Mouse (Mus musculus): ENCODE measurements around the gene 4931428L18Rik. TPM values are rescaled to one million over a fixed set of nuclear protein-coding genes. Genes with fewer than 3 reads are reported as not detected.

4931428L18Rik gene
- polyA plus RNA-seq, 1 experiment from 2014 or later: not detected

GRCm38 (mm10) chr1:31058861-31059351 lies 163.6 kb downstream of the 4931428L18Rik start:
- no peaks in the 10 kb centered on the region for H3K36me3 ChIP-seq (ENCODE audit: control insufficient read depth, insufficient read depth, low read length)
- no peaks in the 10 kb centered on the region for H3K9me3 ChIP-seq (ENCODE audit: control insufficient read depth, low read length)
- no peaks in the 10 kb centered on the region for H3K27me3 ChIP-seq (replicated peaks; ENCODE audit: control insufficient read depth, insufficient read depth, low read length)
- peak; percentile 57 for DNase-seq (ENCODE audit: low spot score)
- 54% methylated on average over 2 of the region's 2 CpGs for WGBS
- H3K4me2 ChIP-seq (ENCODE audit: low read depth, low read length): no peak overlapping the region
- no peak overlapping the region for H3K4me3 ChIP-seq (ENCODE audit: low read depth, low read length)
- no peaks in the 10 kb centered on the region for H3K4me1 ChIP-seq (ENCODE audit: control insufficient read depth, insufficient read depth, low read length)
- ATAC-seq (ENCODE audit: low read depth): 0 out of 2 replicates have a peak, but pooled peaks have one; percentile 33
- no peak overlapping the region for H3K27ac ChIP-seq (replicated peaks; ENCODE audit: low read depth, low read length)
- H3K9ac ChIP-seq (ENCODE audit: low read depth, low read length): no peak overlapping the region

DNA sequence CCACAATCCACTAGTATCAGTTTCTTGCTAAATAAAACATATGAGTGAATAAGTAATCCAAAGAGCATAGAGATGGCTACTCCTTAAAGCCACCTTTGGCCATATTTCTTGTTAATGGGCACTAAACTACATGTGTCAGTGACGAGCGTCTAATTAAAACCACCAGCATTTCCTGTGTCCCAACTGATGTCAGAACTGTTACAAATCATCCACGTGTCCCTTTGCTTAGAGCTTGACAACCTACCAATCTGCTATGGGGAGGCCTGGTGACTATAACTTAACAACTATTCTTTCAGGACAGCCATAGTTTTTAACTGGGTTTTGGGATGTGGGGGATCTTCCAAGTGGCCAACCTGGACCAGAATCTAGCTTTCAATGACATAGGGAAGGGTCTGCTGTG lies 164.3 kb downstream of the 4931428L18Rik start:
- Histone ChIP-seq H3K27me3 (replicated peaks; ENCODE audit: control insufficient read depth, insufficient read depth, low read length) (no peaks in the 10 kb centered on the region), H3K9me3 (ENCODE audit: control insufficient read depth, low read length) (no peaks in the 10 kb centered on the region), H3K4me1 (ENCODE audit: control insufficient read depth, insufficient read depth, low read length) (no peaks in the 10 kb centered on the region), H3K9ac (ENCODE audit: low read depth, low read length) (no peak overlapping the region), H3K4me3 (ENCODE audit: low read depth, low read length) (no peak overlapping the region), H3K27ac (replicated peaks; ENCODE audit: low read depth, low read length) (no peak overlapping the region), H3K36me3 (ENCODE audit: control insufficient read depth, insufficient read depth, low read length) (no peaks in the 10 kb centered on the region), H3K4me2 (ENCODE audit: low read depth, low read length) (no peak overlapping the region)
- DNase-seq (ENCODE audit: low spot score) (no peak), ATAC-seq (ENCODE audit: low read depth) (no peak)
- WGBS: 69% methylated on average over 3 of the region's 3 CpGs

GRCm38 (mm10) chr1:31051370-31051921 lies 171.0 kb downstream of the 4931428L18Rik start:
- H3K9ac ChIP-seq (ENCODE audit: low read depth, low read length): no peak overlapping the region
- no peaks in the 10 kb centered on the region for H3K4me1 ChIP-seq (ENCODE audit: control insufficient read depth, insufficient read depth, low read length)
- WGBS: 81% methylated on average over 5 of the region's 5 CpGs
- no peak overlapping the region for H3K27ac ChIP-seq (replicated peaks; ENCODE audit: low read depth, low read length)
- no peaks in the 10 kb centered on the region for H3K9me3 ChIP-seq (ENCODE audit: control insufficient read depth, low read length)
- ATAC-seq (ENCODE audit: low read depth) (no peak), DNase-seq (ENCODE audit: low spot score) (no peak)
- H3K4me3 ChIP-seq (ENCODE audit: low read depth, low read length): no peak overlapping the region
- no peak overlapping the region for H3K4me2 ChIP-seq (ENCODE audit: low read depth, low read length)
- no peaks in the 10 kb centered on the region for H3K36me3 ChIP-seq (ENCODE audit: control insufficient read depth, insufficient read depth, low read length)
- H3K27me3 ChIP-seq (replicated peaks; ENCODE audit: control insufficient read depth, insufficient read depth, low read length): no peaks in the 10 kb centered on the region

DNA sequence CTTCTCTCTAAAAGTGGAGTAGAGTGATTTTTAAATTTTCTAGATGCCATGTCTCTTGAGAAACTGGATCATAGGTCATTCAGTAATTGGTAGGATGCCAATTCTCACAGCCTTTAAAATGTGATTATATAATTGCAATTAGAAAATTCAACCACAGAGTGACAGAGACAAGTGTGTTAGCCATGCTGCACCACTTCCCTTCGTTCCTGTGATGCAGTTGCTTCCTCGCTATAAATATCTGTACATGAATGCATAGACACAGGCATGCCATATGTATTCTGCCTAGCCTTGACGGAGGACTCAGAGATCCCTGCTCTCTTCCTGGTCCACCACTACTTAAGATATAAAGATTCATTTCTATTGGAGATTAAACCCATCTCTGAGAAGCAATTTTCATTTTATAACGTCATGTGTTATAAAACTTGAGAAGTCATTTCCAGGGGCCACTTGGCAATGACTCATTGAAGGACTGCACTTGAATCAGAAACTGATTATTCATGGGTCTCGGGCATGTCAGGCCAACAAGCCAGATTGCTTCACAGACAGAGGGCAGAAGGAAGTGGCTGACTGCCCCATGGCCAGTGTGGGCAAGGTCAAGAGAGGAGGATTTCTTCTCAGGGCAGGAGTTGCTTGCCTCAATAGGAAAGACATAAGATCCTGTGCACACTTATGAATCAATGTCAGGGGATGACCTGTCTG lies 172.4 kb downstream of the 4931428L18Rik start:
- Histone ChIP-seq H3K36me3 (ENCODE audit: control insufficient read depth, insufficient read depth, low read length) (no peaks in the 10 kb centered on the region), H3K4me1 (ENCODE audit: control insufficient read depth, insufficient read depth, low read length) (no peaks in the 10 kb centered on the region), H3K27ac (replicated peaks; ENCODE audit: low read depth, low read length) (no peak overlapping the region), H3K4me3 (ENCODE audit: low read depth, low read length) (no peak overlapping the region), H3K9me3 (ENCODE audit: control insufficient read depth, low read length) (no peaks in the 10 kb centered on the region), H3K4me2 (ENCODE audit: low read depth, low read length) (no peak overlapping the region), H3K27me3 (replicated peaks; ENCODE audit: control insufficient read depth, insufficient read depth, low read length) (no peaks in the 10 kb centered on the region), H3K9ac (ENCODE audit: low read depth, low read length) (no peak overlapping the region)
- DNase-seq (ENCODE audit: low spot score) (no peak), ATAC-seq (ENCODE audit: low read depth) (no peak)
- WGBS: 76% methylated on average over 5 of the region's 5 CpGs

- DNase-seq (ENCODE audit: low spot score) (no peak), ATAC-seq (ENCODE audit: low read depth) (no peak)
- Histone ChIP-seq H3K27ac (replicated peaks; ENCODE audit: low read depth, low read length) (no peak overlapping the region), H3K9ac (ENCODE audit: low read depth, low read length) (no peak overlapping the region), H3K36me3 (ENCODE audit: control insufficient read depth, insufficient read depth, low read length) (no peaks in the 10 kb centered on the region), H3K9me3 (ENCODE audit: control insufficient read depth, low read length) (no peaks in the 10 kb centered on the region), H3K4me2 (ENCODE audit: low read depth, low read length) (no peak overlapping the region), H3K27me3 (replicated peaks; ENCODE audit: control insufficient read depth, insufficient read depth, low read length) (no peaks in the 10 kb centered on the region), H3K4me3 (ENCODE audit: low read depth, low read length) (no peak overlapping the region), H3K4me1 (ENCODE audit: control insufficient read depth, insufficient read depth, low read length) (no peaks in the 10 kb centered on the region)
- WGBS: 79% methylated on average over 3 of the region's 3 CpGs
These were observed 179.3 kb downstream of the 4931428L18Rik start for GRCm38 (mm10) chr1:31043208-31043607.

- Histone ChIP-seq H3K4me2 (ENCODE audit: low read depth, low read length) (no peak overlapping the region), H3K4me3 (ENCODE audit: low read depth, low read length) (no peak overlapping the region), H3K9me3 (ENCODE audit: control insufficient read depth, low read length) (no peaks in the 10 kb centered on the region), H3K27ac (replicated peaks; ENCODE audit: low read depth, low read length) (no peak overlapping the region), H3K36me3 (ENCODE audit: control insufficient read depth, insufficient read depth, low read length) (no peaks in the 10 kb centered on the region), H3K27me3 (replicated peaks; ENCODE audit: control insufficient read depth, insufficient read depth, low read length) (no peaks in the 10 kb centered on the region), H3K9ac (ENCODE audit: low read depth, low read length) (no peak overlapping the region), H3K4me1 (ENCODE audit: control insufficient read depth, insufficient read depth, low read length) (no peaks in the 10 kb centered on the region)
- WGBS: 80% methylated on average over 4 of the region's 4 CpGs
- ATAC-seq (ENCODE audit: low read depth) (no peak), DNase-seq (ENCODE audit: low spot score) (no peak)
These were observed 179.7 kb downstream of the 4931428L18Rik start for GRCm38 (mm10) chr1:31042793-31043192.

GRCm38 (mm10) chr1:31033851-31034534 lies 188.5 kb downstream of the 4931428L18Rik start:
- ATAC-seq (ENCODE audit: low read depth): no peak
- no peak for DNase-seq (ENCODE audit: low spot score)
- Histone ChIP-seq H3K9me3 (ENCODE audit: control insufficient read depth, low read length) (no peaks in the 10 kb centered on the region), H3K4me2 (ENCODE audit: low read depth, low read length) (no peak overlapping the region), H3K4me1 (ENCODE audit: control insufficient read depth, insufficient read depth, low read length) (no peaks in the 10 kb centered on the region), H3K27me3 (replicated peaks; ENCODE audit: control insufficient read depth, insufficient read depth, low read length) (no peaks in the 10 kb centered on the region), H3K4me3 (ENCODE audit: low read depth, low read length) (no peak overlapping the region), H3K9ac (ENCODE audit: low read depth, low read length) (no peak overlapping the region), H3K36me3 (ENCODE audit: control insufficient read depth, insufficient read depth, low read length) (no peaks in the 10 kb centered on the region), H3K27ac (replicated peaks; ENCODE audit: low read depth, low read length) (no peak overlapping the region)
- 75% methylated on average over 2 of the region's 2 CpGs for WGBS

GRCm38 (mm10) chr1:31032351-31032750 lies 190.1 kb downstream of the 4931428L18Rik start:
- H3K9me3 ChIP-seq (ENCODE audit: control insufficient read depth, low read length): no peaks in the 10 kb centered on the region
- no peaks in the 10 kb centered on the region for H3K4me1 ChIP-seq (ENCODE audit: control insufficient read depth, insufficient read depth, low read length)
- no peak overlapping the region for H3K9ac ChIP-seq (ENCODE audit: low read depth, low read length)
- H3K27me3 ChIP-seq (replicated peaks; ENCODE audit: control insufficient read depth, insufficient read depth, low read length): no peaks in the 10 kb centered on the region
- DNase-seq (ENCODE audit: low spot score) (no peak), ATAC-seq (ENCODE audit: low read depth) (no peak)
- no peak overlapping the region for H3K27ac ChIP-seq (replicated peaks; ENCODE audit: low read depth, low read length)
- H3K36me3 ChIP-seq (ENCODE audit: control insufficient read depth, insufficient read depth, low read length): no peaks in the 10 kb centered on the region
- 83% methylated on average over 2 of the region's 2 CpGs for WGBS
- H3K4me3 ChIP-seq (ENCODE audit: low read depth, low read length): no peak overlapping the region
- no peak overlapping the region for H3K4me2 ChIP-seq (ENCODE audit: low read depth, low read length)
